Mouse (Mus musculus) adrenal gland, postnatal 36 days (tissue): Measurements from ENCODE around the gene Tac2. TPM values are rescaled to one million over a fixed set of nuclear protein-coding genes. Genes with fewer than 3 reads are reported as not detected.
"Not testable (repeated sequence)": the region's sequence is repeated elsewhere in the genome, so short reads cannot be mapped to it uniquely, and the experiment has no call there.

Experiments used
- DNase-seq, 2 experiments: peaks; one replicate each; pipeline ENCODE4 v3.0.0; 2021; ENCODE audit warnings: mixed read lengths in 1 of 2
- total RNA-seq, 2 experiments: library from RNA; stranded (reverse); gene quantifications; 2 replicates each; pipeline ENCODE4 v1.2.3; 2021

Gene Tac2
- total RNA-seq, 2 experiments from 2014 or later: 0.43 TPM; not detected in 1

GRCm38 (mm10) chr10:127759181-127760110 is 35.2 kb downstream of the Tac2 start, which contains the start of the genes Rdh1 and Rdh16f1:
Rdh1 (plus strand) TSS chr10:127759721.
Rdh16f1 (plus strand) TSS chr10:127759787.
- DNase-seq: peak; percentile 47 to 48

- DNase-seq: not testable (repeated sequence)
Measured at GRCm38 (mm10) chr10:127762926-127763325, 38.6 kb downstream of the Tac2 start.

GRCm38 (mm10) chr10:127763914-127764680 is 39.8 kb downstream of the Tac2 start:
- DNase-seq: no peak

GRCm38 (mm10) chr10:127766564-127766963 is 42.3 kb downstream of the Tac2 start:
- no peak for DNase-seq

GRCm38 (mm10) chr10:127776011-127776410 is 51.7 kb downstream of the Tac2 start, which contains the start of gene Rdh9:
Rdh9 (plus strand) TSS chr10:127776386.
- DNase-seq: no peak

Other genes with a start within 250 kb of the Tac2 start
- gene Stac3, start 222.8 kb upstream of the Tac2 start, total RNA-seq: 1 to 10 TPM; 2.2 to 3.4 TPM
- 10 to 100 TPM; 29.7 to 45.6 TPM for gene Ndufa4l2, start 209.5 kb upstream of the Tac2 start, total RNA-seq
- 10 to 100 TPM; 46.8 to 47.1 TPM for gene Shmt2, start 202.0 kb upstream of the Tac2 start, total RNA-seq
- gene Nxph4, start 189.9 kb upstream of the Tac2 start, total RNA-seq: 1 to 10 TPM; 5.0 to 6.3 TPM
- gene Lrp1, start 103.3 kb upstream of the Tac2 start, total RNA-seq: 100 to 1,000 TPM; 192 to 251 TPM
- gene Stat6, start 81.5 kb upstream of the Tac2 start, total RNA-seq: 10 to 100 TPM; 93.2 to 99.8 TPM
- gene Nemp1, start 57.6 kb upstream of the Tac2 start, total RNA-seq: 1 to 10 TPM; 6.5 to 7.3 TPM
- gene Nab2, start 55.9 kb upstream of the Tac2 start, total RNA-seq: 10 to 100 TPM; 19.7 to 32.0 TPM
- gene Myo1a, start 19.3 kb upstream of the Tac2 start, total RNA-seq: 10 to 100 TPM in 1 of 2 experiments, under 1 TPM in 1; 0.95 to 13.8 TPM
- gene Zbtb39, start 15.1 kb downstream of the Tac2 start, total RNA-seq: 10 to 100 TPM; 10.2 to 12.7 TPM
- 10 to 100 TPM in 1 of 2 experiments, 1 to 10 TPM in 1; 7.3 to 10.9 TPM for gene Gpr182, start 27.3 kb downstream of the Tac2 start, total RNA-seq
- gene Rdh1, start 35.2 kb downstream of the Tac2 start, total RNA-seq: 1 to 10 TPM in 1 of 2 experiments, under 1 TPM in 1; 0.63 to 1.2 TPM
- gene Rdh16f1, start 35.3 kb downstream of the Tac2 start, total RNA-seq: 1 to 10 TPM; 1.2 to 2.3 TPM
- gene Rdh9, start 51.9 kb downstream of the Tac2 start, total RNA-seq: under 1 TPM in 1 of 2 experiments, not detected in 1; 0.36 TPM
- under 1 TPM; 0.43 to 0.53 TPM for gene Rdh16, start 76.7 kb downstream of the Tac2 start, total RNA-seq
- gene Rdh19, start 125.5 kb downstream of the Tac2 start, total RNA-seq: under 1 TPM in 1 of 2 experiments, not detected in 1; 0.23 TPM
- gene Rdh16f2, start 142.0 kb downstream of the Tac2 start, total RNA-seq: not detected
- gene Rdh7, start 164.3 kb downstream of the Tac2 start, total RNA-seq: under 1 TPM in 1 of 2 experiments, not detected in 1; 0.40 TPM
- under 1 TPM; 0.56 to 0.76 TPM for gene Sdr9c7, start 174.0 kb downstream of the Tac2 start, total RNA-seq